Mouse (Mus musculus): ENCODE data around the gene Adam1b.
"Not testable (repeated sequence)": the region's sequence is repeated elsewhere in the genome, so short reads cannot be mapped to it uniquely, and the experiment has no call there.

The Adam1b gene

GRCm38 (mm10) chr5:121503231-121503630 lies at the start of gene Adam1b:
Gene Adam1b (minus strand): TSS chr5:121503435.
- no peak for DNase-seq

- DNase-seq, result no peak
Observed at GRCm38 (mm10) chr5:121549196-121549595, 46.0 kb upstream of the Adam1b start.

GRCm38 (mm10) chr5:121547084-121547483 lies 43.8 kb upstream of the Adam1b start:
- no peak for DNase-seq

GRCm38 (mm10) chr5:121546530-121546895 lies 43.3 kb upstream of the Adam1b start:
- DNase-seq, result peak; percentile 52

GRCm38 (mm10) chr5:121545793-121546529 lies 42.7 kb upstream of the Adam1b start, which contains the start of gene Mapkapk5:
Gene Mapkapk5 (minus strand): TSS chr5:121545905.
- DNase-seq, result peak; percentile 93

DNA sequence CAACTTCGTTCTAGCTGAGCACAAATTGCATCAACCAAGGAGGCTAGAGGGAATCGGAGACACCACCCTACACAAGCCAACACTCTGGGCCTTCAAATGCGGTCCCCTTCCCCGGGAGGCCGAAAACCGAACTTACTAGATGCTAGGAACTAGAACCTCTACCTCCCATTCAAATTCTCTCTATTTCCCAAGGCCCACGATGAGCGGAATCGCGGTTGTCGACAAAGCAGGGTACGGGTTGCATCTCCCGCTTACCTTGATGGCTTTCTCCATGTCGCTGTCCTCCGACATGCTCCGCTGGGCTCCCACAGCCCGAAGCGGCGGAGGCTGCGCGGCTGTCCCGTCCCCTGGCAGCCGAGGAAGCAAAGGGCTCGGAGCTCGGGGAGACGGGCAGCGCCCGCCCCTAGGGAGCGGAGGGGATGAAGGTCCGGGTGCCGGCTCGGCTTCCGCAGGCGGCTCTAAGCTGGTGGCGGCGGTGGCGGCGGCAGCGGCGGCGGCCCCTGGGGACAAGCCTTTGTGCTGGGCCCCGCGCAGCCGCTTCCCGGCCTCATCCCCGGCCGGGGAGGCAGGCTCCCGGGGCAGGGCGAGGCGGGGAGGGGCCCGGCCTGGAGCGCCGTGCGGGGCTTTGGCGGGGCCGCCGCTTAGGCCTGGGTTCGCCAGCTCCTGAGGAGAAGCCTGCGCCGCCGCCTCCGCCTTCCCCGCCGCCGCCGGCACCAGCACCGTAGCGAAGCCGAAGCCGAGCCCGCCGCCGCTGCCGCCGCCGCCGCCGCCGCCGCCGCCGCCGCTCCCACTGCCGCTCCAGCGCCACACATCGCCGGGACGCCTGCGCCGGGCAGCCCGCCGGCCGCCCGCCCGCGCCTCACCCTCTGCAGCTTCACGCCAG lies 41.9 kb upstream of the Adam1b start, which contains the start of the genes Adam1a and Gm42878:
Gene Adam1a (minus strand): TSS at position 573 of the 883 bp plus-strand sequence.
Gene Gm42878 (minus strand): TSS at position 573 of the 883 bp plus-strand sequence.
- DNase-seq, result no peak

DNA sequence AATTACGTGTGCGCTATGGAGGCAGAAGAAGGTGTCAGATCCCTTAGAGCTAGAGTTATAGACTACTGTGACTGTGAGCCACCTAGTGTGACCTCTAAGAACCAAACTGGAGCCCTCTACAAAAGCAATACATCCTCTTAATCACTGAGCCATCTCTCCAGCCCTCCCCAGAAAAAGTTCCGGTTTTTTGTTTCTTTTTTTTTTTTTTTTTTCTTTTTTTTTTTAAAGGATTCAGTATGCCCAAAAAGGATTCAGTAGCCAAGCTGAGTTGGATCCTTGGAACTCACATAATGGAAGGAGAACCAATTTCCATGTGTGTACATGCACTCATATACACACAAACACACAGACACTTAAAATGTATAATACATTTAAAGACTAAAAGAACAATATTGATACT lies 40.1 kb upstream of the Adam1b start:
- DNase-seq, result no peak

- no peak for DNase-seq
Observed at GRCm38 (mm10) chr5:121541235-121541634, 38.0 kb upstream of the Adam1b start.

GRCm38 (mm10) chr5:121540066-121540465 lies 36.8 kb upstream of the Adam1b start:
- DNase-seq, result no peak

DNA sequence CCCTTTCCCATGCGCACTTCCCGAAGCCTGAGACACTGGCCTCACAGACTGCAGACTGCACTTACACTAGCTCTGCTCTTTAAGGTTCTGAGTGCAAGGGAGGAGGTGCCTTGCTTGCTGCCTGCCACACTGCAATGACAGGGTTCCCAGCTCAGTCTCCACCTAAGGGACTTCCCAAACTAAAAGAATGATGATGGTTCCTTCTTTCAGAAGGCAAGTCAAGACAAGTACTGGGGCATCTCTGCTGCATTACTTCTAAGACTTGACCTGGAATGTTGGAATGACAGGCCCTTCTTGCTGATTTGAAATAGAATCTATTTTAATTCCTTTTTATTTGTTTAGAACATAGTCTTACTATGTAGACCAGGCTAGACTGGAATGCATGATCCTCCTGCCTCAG lies 34.4 kb upstream of the Adam1b start:
- DNase-seq, result no peak

DNA sequence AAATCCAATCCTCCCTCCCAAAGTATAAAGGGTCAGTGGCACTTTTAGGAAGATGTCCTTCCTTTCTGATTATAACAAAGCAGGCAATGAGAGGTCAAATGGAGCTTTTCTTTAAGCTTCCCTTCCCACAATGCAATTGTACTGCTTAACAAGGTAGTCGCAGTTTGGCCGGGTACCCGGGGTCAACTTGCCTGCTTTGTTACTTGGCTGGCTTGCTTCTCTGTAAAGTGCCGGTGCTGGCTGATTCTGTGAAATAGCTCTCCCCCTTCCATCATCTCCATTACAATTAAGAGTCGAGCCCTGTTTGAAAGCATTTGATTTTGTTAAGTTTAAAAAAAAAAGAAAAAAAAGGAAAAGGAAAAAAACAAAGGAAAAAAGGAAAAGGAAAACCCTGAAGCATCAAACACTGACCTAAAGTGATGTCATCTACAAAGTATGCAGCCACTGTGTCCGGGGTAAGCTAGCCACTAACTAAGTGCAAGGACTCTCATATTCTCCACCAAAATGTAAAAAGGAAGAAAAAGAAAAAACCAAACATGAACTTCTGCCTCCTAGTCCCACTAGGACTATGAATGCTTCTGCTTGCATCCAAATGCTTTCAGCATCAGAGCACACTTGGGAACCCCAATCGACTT lies 33.8 kb upstream of the Adam1b start:
- DNase-seq, result no peak

DNA sequence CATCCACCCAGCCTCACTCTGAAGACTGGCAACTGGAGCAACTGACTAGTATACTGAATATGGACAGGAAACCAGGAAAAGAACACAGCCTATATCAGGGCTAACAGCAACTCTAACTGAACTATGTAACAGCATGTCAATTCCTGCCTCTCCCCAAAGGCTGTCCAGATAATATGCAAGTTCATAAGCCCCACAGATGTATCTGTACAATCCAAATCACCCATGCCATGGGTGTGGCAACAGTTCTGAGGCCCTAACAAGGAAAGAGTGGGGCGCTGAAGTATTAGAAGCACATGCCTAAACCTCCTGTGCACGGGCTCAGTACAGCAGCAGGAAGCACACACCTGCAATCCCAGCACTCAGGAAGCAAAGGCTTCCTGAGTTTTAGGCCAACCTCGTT lies 31.9 kb upstream of the Adam1b start:
- DNase-seq, result no peak

DNA sequence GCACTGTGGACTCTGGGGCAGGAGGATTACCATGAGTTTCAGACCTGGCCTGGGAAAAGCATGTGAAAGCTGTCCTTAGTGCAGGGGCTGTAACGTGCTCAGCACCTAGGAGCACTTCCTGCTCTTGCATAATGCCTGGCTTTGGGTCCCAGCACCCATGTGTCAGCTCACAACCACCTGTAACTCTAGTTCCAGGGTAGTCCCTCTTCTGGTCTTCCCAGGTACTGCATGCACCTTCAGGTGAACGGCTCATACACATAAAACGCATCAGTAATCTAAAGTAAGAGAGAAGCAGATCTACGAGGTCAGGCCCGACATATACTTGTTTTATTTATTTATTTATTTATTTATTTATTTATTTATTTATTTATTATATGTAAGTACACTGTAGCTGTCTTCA lies 31.3 kb upstream of the Adam1b start:
- no peak for DNase-seq

GRCm38 (mm10) chr5:121526961-121527360 lies 23.7 kb upstream of the Adam1b start:
- DNase-seq, result no peak

- DNase-seq, result no peak
Observed at GRCm38 (mm10) chr5:121526526-121526925, 23.3 kb upstream of the Adam1b start.

DNA sequence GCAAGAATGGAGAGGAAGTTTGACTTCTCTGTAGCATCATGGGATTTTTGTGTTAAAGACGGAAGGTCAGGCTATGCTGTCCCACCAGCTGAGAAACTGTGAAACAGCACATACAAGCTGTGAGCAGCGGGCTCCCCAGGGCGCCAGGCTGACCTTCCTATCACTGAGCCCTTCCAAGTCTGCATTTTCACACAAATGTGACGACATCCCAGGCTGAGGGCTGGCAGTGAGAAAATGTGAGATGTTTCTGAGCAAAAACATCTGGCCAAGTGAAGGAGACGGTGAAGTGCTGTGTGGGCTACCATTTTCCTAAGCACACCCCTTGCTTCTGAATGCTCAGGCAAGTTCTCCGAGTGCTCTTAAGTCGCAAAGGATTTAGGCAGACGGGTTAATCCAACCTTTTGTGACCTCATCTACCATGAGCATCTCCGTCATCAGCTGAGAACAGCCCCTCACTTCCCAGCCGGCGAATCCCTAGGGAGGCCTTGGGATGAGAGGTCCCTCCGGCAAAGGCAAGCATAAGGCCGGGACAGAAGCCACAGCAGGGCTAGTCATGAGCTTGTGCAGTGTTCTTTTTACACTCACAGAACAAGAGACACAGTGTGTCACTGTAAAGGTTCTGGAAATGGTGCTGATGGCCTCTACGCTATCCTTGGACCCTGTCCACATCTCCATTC lies 22.7 kb upstream of the Adam1b start:
- DNase-seq, result no peak

DNA sequence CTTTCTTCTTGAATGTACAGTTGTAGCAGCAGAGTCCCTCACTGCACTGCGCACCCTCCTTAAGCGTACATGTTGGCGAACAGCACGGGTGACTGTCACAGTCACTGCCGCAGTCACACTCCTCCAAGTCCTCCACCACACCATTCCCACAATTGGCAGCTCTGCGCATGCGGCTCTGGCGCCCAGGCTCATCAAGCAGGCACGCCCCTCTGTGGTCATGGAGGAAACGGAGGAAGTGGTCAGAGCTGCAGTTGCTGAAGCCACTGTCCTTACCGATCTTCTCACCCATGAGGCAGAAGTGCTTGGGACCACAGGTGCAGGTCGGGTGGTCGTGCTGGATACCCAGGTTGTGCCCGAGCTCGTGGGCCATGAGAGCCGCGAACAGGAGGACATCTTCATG lies 16.5 kb upstream of the Adam1b start:
- not testable (repeated sequence) for DNase-seq

GRCm38 (mm10) chr5:121518983-121519382 lies 15.7 kb upstream of the Adam1b start:
- no peak for DNase-seq

DNA sequence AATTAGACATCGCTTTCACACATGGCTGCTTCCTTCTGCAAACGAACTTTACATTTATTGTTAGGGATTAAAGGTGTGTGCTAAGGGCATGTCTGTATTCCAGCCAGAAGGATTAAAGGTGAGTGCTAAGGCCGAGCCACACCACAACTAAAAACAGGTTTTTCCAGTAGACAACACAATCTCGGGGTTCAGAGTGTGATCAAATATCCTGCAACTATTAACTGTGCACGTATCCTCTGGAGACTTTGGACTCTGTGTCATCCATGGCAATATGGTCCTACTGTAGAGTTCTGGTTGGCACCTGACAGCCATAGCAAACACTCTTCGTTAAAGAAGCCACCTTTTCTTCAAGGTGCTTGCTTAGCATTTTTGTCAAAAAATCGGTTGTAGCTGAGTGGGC lies 6.8 kb upstream of the Adam1b start:
- DNase-seq, result no peak

DNA sequence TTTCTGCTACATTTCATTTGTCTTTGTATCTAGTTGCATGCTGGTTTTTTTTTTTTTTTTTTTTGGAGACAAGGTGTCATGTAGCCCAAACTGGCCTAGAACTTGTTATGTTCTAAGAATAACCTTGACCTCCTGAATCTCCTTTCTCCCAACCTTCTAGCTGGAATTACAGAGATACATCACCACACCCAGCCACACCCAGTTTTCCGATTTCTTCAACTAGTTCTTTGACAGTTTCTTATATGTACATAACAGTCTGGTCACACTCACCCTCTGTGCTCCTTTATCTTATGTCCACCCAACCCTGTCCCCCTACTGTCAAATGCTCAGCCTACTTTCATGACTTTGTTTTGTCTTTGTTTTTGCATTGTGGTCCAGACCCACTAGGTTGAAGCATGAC lies 3.6 kb upstream of the Adam1b start:
- DNase-seq, result no peak

DNA sequence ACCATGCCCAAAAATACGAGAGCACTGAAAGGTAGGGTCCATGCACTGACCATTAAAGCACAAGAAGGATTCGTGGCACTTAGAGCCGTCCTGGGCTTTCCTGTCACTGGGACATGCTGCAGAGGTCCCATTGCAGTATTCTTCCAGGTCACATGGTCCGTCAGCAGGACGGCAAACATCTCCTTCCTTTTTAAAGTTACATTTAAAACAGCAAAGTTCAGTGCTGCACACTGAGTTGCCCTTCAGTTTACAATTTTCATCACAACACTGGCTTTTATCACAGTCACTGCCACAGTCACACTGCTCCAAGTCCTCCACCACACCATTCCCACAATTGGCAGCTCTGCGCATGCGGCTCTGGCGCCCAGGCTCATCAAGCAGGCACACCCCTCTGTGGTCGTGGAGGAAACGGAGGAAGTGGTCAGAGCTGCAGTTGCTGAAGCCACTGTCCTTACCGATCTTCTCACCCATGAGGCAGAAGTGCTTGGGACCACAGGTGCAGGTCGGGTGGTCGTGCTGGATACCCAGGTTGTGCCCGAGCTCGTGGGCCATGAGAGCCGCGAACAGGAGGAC lies 1.7 kb downstream of the Adam1b start:
- not testable (repeated sequence) for DNase-seq

GRCm38 (mm10) chr5:121500719-121501118 lies 2.5 kb downstream of the Adam1b start:
- no peak for DNase-seq

All from kidney, adult 11 months (tissue).